Mouse (Mus musculus) spleen, adult 12 weeks (tissue): ENCODE data around the gene Gm10330.
"Not testable (repeated sequence)": the region's sequence is repeated elsewhere in the genome, so short reads cannot be mapped to it uniquely, and the experiment has no call there.

Experiments used
- DNase-seq: peaks from one replicate; pipeline ENCODE4 v3.0.0; 2022; ENCODE audit warnings: low spot score

Gm10330 gene

DNA sequence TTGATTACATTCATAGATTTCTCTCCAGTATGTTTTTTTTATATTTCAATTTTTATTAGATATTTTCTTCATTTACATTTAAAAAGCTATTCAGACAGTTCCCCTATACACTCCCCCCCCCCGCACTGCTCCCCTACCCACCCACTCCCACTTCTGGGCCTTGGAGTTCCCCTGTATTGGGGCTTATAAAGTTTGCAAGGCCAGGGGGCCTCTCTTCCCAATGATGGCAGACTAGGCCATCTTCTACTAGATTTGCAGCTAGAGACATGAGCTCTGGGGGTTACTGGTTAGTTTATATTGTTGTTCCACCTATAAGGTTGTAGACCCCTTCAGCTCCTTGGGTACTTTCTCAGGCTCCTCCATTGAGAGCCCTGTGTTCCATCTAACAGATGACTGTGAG lies at the start of gene Gm10330:
TSS of gene Gm10330 (minus strand) at position 101 of the 400 bp plus-strand sequence.
- DNase-seq, result not testable (repeated sequence)

GRCm38 (mm10) chr12:23800776-23801175 lies 20.7 kb upstream of the Gm10330 start:
- not testable (repeated sequence) for DNase-seq

DNA sequence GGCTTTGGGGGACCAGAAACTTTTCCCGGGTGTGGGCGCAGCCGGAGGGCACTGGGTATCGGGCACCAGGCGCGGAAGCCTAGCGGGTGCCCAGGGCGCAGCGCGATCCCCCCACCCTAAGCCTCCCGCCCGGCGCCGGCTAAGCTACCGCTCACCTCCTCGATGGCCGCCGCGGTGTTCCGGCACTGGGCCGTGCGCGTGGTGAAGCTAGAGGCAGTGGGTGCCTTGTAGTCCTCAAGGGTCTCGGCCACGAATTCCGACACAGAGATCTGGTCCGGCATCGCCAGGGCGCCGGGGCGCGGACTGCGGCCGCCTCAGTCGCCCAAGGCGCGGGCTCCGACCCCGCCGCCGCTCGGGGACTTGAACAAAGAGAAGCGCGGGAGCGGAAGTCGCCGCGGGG lies 20.3 kb upstream of the Gm10330 start:
- not testable (repeated sequence) for DNase-seq
